Mouse (Mus musculus): ENCODE data around the gene Elane.

GRCm38 (mm10) chr10:79849941-79850628, 36.0 kb upstream of the Elane start:
- TF ChIP-seq CTCF (IDR thresholded peaks at IDR 0.05) (no peak), EP300 (IDR thresholded peaks at IDR 0.05) (no peak)

Data from lung, postnatal 0 days (tissue).